Mouse (Mus musculus) C2C12 (cell line): Measurements from ENCODE around the gene Clec2h. TPM values are rescaled to one million over a fixed set of nuclear protein-coding genes. Genes with fewer than 3 reads are reported as not detected.
"Not testable (repeated sequence)": the region's sequence is repeated elsewhere in the genome, so short reads cannot be mapped to it uniquely, and the experiment has no call there.

Source experiments
- H3K27me3 ChIP-seq: one replicate; pipeline ENCODE4 v1.6.1; 2011; ENCODE audit not compliant: control insufficient read depth, insufficient read depth, insufficient read length
- H3K36me3 ChIP-seq: one replicate; pipeline ENCODE4 v1.6.1; 2011; ENCODE audit not compliant: control insufficient read depth, insufficient read depth
- H3K4me3 ChIP-seq: one replicate; pipeline ENCODE4 v1.5.1; 2011; ENCODE audit warnings: mild to moderate bottlenecking, control low read depth; ENCODE audit not compliant: poor library complexity, insufficient read depth, severe bottlenecking
- H3K79me2 ChIP-seq: one replicate; pipeline ENCODE4 v1.6.1; 2011; ENCODE audit not compliant: control insufficient read depth, insufficient read depth
- H3K79me3 ChIP-seq: one replicate; pipeline ENCODE4 v1.6.1; 2011; ENCODE audit warnings: low read depth, control low read depth
- H3ac ChIP-seq: one replicate; pipeline ENCODE3; 2011; ENCODE audit warnings: low read depth; ENCODE audit not compliant: control insufficient read depth, insufficient read length
- CEBPB ChIP-seq: IDR thresholded peaks from one replicate; pipeline ENCODE4 v1.6.1; 2011; ENCODE audit warnings: low read depth, mild to moderate bottlenecking, control low read depth, moderate library complexity
- CTCF ChIP-seq: IDR thresholded peaks from one replicate; pipeline ENCODE4 v1.5.1; 2011; ENCODE audit not compliant: control insufficient read depth, insufficient read depth, insufficient read length
- FOSL1 ChIP-seq: IDR thresholded peaks from one replicate; pipeline ENCODE4 v1.8.0; 2011; ENCODE audit warnings: mild to moderate bottlenecking, low read length; ENCODE audit not compliant: poor library complexity, insufficient read depth, severe bottlenecking
- MAX ChIP-seq: IDR thresholded peaks from one replicate; pipeline ENCODE4 v1.6.1; 2011; ENCODE audit warnings: mild to moderate bottlenecking, control low read depth
- MYOD1 ChIP-seq: IDR thresholded peaks from one replicate; pipeline ENCODE4 v1.6.1; 2011; ENCODE audit warnings: low read depth; ENCODE audit not compliant: control insufficient read depth, insufficient read length
- MYOG ChIP-seq: IDR thresholded peaks from one replicate; pipeline ENCODE4 v1.6.1; 2011; ENCODE audit not compliant: control insufficient read depth, insufficient read length; ENCODE audit errors: extremely low read depth
- USF1 ChIP-seq: IDR thresholded peaks from one replicate; pipeline ENCODE4 v1.6.1; 2011; ENCODE audit warnings: low read depth, mild to moderate bottlenecking, control low read depth, moderate library complexity
- polyA plus RNA-seq: library from polyadenylated mRNA; unstranded; fragments of >200 nt; fragmentation: generic; extraction: Trizol; gene quantifications from one replicate; pipeline ENCODE4 v1.2.1, GENCODE M21; 2012; ENCODE audit warnings: missing spikeins

Clec2h gene
- polyA plus RNA-seq, 1 experiment = not detected

DNA sequence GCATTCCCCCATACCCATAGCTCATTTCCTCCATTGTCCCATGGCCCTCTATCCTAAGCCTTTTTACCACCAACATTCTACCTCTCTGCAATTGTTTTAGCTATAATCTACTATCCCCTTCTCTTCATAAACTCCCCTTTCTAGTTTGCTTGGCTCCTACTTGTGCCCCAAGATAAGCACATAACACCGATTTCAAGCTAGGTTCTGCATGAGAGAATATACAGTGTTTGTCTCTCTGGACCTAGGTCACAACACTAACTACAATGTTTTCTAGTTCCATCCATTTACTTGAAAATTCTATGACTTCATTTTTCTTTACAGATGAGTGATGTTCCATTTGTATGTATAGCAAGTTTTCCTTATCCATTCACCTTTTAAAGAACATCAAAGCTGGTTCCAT, 21.5 kb upstream of the Clec2h start:
- no peak for TF ChIP-seq MYOD1
- no peak for TF ChIP-seq USF1
- no peak for TF ChIP-seq MAX
- TF ChIP-seq FOSL1 = no peak
- TF ChIP-seq MYOG = no peak
- no peak for TF ChIP-seq CTCF
- TF ChIP-seq CEBPB = no peak

DNA sequence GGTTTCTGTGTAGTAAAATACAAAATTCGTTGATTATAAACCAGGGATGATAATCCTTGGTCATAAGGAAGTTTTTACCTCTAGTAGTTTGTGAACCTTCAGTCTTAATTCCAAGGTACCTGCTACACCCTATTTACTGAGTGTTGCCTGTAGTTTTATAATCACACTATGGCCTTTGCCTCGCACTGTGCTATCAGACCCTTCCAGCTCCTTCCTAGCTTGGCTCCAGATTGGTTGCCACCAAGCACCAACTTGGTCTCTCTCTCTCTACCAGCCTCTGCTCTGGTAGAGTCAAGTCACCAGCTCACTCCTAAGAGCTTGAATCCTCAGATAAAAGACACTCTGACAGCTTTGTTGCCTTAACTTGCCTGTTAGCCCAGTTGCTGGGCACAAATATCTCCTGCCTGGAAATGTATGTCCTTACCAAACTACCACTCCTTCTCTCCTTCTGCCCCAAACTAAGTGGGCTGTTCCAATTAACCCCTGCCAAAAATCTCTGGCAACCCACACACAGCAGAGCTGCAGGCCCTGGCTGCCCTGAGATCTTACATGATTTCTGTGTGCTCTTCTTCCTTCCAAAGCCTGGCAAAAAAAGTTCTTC, 21.0 kb upstream of the Clec2h start:
- Histone ChIP-seq H3ac (no peak overlapping the region), H3K4me3 (no peak overlapping the region), H3K79me3 (no peaks in the 10 kb centered on the region), H3K36me3 (no peaks in the 10 kb centered on the region), H3K27me3 (no peaks in the 10 kb centered on the region), H3K79me2 (no peaks in the 10 kb centered on the region)
- TF ChIP-seq CEBPB (no peak), CTCF (no peak), MAX (no peak), USF1 (no peak)

More for the DNA sequence above, 21.5 kb upstream of the Clec2h start:
- Histone ChIP-seq H3ac (no peak overlapping the region), H3K79me2 (no peaks in the 10 kb centered on the region), H3K4me3 (no peak overlapping the region), H3K79me3 (no peaks in the 10 kb centered on the region), H3K27me3 (no peaks in the 10 kb centered on the region), H3K36me3 (no peaks in the 10 kb centered on the region)

- H3K4me3 ChIP-seq = no peak overlapping the region
- no peaks in the 10 kb centered on the region for H3K79me2 ChIP-seq
- TF ChIP-seq CEBPB (no peak), FOSL1 (no peak), MAX (no peak), CTCF (no peak), MYOG (no peak), MYOD1 (no peak), USF1 (no peak)
- H3K27me3 ChIP-seq = no peaks in the 10 kb centered on the region
- no peaks in the 10 kb centered on the region for H3K36me3 ChIP-seq
- no peaks in the 10 kb centered on the region for H3K79me3 ChIP-seq
- H3ac ChIP-seq = no peak overlapping the region
These were observed 18.2 kb upstream of the Clec2h start for GRCm38 (mm10) chr6:128643999-128644398.

DNA sequence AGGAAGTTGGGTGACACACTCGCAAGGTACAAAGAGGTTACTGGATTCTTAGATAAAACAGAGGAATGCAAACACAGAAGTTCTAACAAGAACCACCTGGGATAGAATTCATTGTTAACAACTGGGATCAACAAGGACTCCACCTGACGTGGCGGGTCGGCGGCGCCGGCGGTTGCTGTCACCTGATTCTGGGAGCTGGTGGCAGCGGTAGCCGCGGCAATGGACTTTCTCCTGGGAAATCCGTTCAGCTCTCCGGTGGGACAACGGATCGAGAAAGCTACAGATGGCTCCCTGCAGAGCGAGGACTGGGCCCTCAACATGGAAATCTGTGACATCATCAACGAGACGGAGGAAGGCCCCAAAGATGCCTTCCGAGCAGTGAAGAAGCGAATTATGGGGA, 17.5 kb upstream of the Clec2h start:
- not testable (repeated sequence) for H3K4me3 ChIP-seq, H3ac ChIP-seq, H3K79me3 ChIP-seq, H3K36me3 ChIP-seq, H3K79me2 ChIP-seq, H3K27me3 ChIP-seq

DNA sequence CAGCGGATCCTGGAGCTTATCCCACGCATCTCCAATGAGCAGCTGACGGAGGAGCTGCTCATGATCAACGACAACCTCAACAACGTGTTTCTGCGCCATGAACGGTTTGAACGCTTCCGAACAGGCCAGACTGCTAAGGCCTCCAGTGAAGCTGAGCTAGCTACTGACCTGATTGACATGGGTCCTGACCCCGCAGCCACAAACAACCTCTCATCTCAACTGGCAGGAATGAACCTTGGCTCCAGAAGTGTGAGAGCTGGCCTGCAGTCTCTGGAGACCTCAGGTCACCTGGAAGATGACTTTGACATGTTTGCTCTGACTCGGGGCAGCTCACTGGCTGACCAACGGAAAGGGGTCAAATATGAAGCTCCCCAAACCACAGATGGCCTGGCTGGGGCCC, 16.5 kb upstream of the Clec2h start:
- H3K79me2 ChIP-seq, H3K36me3 ChIP-seq, H3K27me3 ChIP-seq, H3K4me3 ChIP-seq, H3K79me3 ChIP-seq, H3ac ChIP-seq: not testable (repeated sequence)

DNA sequence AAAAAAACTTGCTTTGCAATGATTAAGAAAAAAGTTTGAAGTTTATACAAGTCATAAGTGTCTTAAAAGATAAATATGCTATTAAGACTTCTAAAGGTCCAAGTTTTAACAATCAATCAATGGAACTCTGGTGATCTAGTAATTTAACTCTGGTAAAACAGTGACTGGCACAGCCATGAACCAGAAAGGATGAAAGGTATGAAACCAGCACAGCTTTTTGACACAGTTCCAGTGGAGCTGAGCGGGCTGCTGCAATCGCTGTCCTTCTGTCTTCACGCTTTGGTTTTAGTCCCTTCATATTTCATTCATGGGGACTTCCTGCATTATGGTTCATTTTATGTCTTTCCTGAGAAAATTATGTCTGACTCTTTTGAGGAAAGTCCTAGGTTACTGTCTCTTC, 12.5 kb upstream of the Clec2h start:
- Histone ChIP-seq H3ac (no peak overlapping the region), H3K27me3 (no peaks in the 10 kb centered on the region), H3K79me2 (no peaks in the 10 kb centered on the region), H3K4me3 (no peak overlapping the region), H3K36me3 (no peaks in the 10 kb centered on the region), H3K79me3 (no peaks in the 10 kb centered on the region)
- TF ChIP-seq MAX (no peak), CTCF (no peak), MYOG (no peak)

DNA sequence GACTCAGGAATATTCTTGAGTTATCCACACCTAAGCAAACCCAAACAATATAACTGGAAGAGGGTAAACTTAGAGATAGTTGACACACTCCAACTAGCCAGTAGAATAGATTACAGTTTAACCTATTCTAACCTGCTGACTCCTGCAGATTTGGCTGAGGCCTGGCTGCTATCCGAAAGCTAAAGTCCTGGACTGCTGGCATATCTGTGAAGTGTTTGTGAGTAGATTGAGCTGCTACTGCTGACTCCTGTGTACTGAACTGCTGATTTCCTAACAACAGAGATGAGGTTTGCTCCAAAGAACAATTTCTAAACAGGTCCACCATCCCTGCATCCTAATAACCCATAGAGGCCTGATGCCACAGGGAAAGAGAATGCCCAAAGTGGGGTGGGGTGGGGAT, 12.0 kb upstream of the Clec2h start:
- Histone ChIP-seq H3K79me3 (no peaks in the 10 kb centered on the region), H3K4me3 (no peak overlapping the region), H3K79me2 (no peaks in the 10 kb centered on the region), H3K27me3 (no peaks in the 10 kb centered on the region), H3ac (no peak overlapping the region), H3K36me3 (no peaks in the 10 kb centered on the region)
- TF ChIP-seq FOSL1 (no peak), MYOD1 (no peak), CTCF (no peak), USF1 (no peak), CEBPB (no peak), MYOG (no peak)

- H3K27me3 ChIP-seq, H3K36me3 ChIP-seq, H3K4me3 ChIP-seq, H3K79me3 ChIP-seq, H3K79me2 ChIP-seq, H3ac ChIP-seq: not testable (repeated sequence)
These were observed 11.4 kb upstream of the Clec2h start for GRCm38 (mm10) chr6:128650827-128651226.
